Mouse (Mus musculus): ENCODE data around the gene Gm8947.
"Not testable (repeated sequence)": the region's sequence is repeated elsewhere in the genome, so short reads cannot be mapped to it uniquely, and the experiment has no call there.

DNA sequence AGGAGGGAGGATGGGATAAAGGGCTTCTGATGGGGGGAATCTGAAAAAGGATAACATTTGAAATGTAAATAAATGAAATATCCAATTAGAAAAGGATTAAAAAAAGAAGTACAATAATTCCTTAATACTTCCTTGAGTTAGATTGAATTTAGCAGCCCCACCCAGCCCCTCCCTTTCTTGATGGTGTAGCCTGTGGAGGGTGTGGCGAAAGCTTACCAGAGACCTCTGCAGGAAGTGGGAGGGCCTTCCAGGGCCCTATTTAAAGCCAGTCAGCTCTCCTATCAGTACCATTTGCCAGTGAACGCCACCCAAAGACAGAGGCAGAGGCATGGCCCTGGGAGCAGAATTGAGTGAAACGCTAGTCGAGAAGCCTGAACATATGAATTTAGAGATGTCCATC, 5.9 kb downstream of the Gm8947 start, which contains the start of gene Gm47995:
- not testable (repeated sequence) for TF ChIP-seq CTCF (conservative IDR thresholded peaks at IDR 0.05; ENCODE audit: low read length); NANOG (IDR thresholded peaks at IDR 0.05; ENCODE audit: borderline replicate concordance, low read length); POU5F1 (IDR thresholded peaks at IDR 0.05; ENCODE audit: borderline replicate concordance, low read length)
